Mouse (Mus musculus) forebrain, embryonic 15.5 days (tissue): ENCODE measurements around the gene Litaf. TPM values are rescaled to one million over a fixed set of nuclear protein-coding genes. Genes with fewer than 3 reads are reported as not detected.

ENCODE experiments used
- ATAC-seq: fragments of 200-750 bp; cut with Nextera tagmentation; replicated peaks from 2 replicates; pipeline ENCODE4 v1.8.0; 2017; ENCODE audit warnings: mild to moderate bottlenecking, moderate TSS enrichment, moderate library complexity
- H3K27ac ChIP-seq: fragments of 300-500 bp; sonication (generic); replicated peaks from 2 replicates; pipeline ENCODE4 v1.5.1; 2015; ENCODE audit warnings: mild to moderate bottlenecking, inconsistent platforms
- H3K27me3 ChIP-seq: fragments of 300-500 bp; sonication (generic); 2 replicates; pipeline ENCODE4 v1.6.1; 2015; ENCODE audit warnings: inconsistent platforms
- H3K36me3 ChIP-seq: fragments of 300-500 bp; sonication (generic); 2 replicates; pipeline ENCODE4 v1.6.1; 2015; ENCODE audit warnings: mild to moderate bottlenecking, inconsistent platforms
- H3K4me1 ChIP-seq: fragments of 300-500 bp; sonication (generic); 2 replicates; pipeline ENCODE4 v1.6.1; 2015; ENCODE audit warnings: inconsistent platforms
- H3K4me2 ChIP-seq: fragments of 300-500 bp; sonication (generic); replicated peaks from 2 replicates; pipeline ENCODE4 v1.6.1; 2015; ENCODE audit warnings: mild to moderate bottlenecking, inconsistent platforms
- H3K4me3 ChIP-seq: fragments of 300-500 bp; sonication (generic); 2 replicates; pipeline ENCODE4 v1.5.1; 2015; ENCODE audit warnings: mild to moderate bottlenecking, inconsistent platforms
- H3K9ac ChIP-seq: fragments of 300-500 bp; sonication (generic); replicated peaks from 2 replicates; pipeline ENCODE4 v1.6.1; 2015; ENCODE audit warnings: mild to moderate bottlenecking, inconsistent platforms
- H3K9me3 ChIP-seq: fragments of 300-500 bp; sonication (generic); 2 replicates; pipeline ENCODE4 v1.6.1; 2016; ENCODE audit warnings: inconsistent platforms
- WGBS: fragments of 180-500 bp; shearing (Covaris S2); methylation state at CpG from one replicate; pipeline ENCODE4 v1.1.7; 2015; ENCODE audit warnings: mixed read lengths; 5-methylcytosine and 5-hydroxymethylcytosine counted together
- polyA plus RNA-seq: library from polyadenylated mRNA; unstranded; fragments of >200 nt; fragmentation: Nextera tagmentation; extraction: Ambion mirVana; gene quantifications from 2 replicates; pipeline ENCODE4 v1.2.1, GENCODE M21; 2015

Litaf gene
- polyA plus RNA-seq, 1 experiment from 2014 or later: 48.5 TPM

- Histone ChIP-seq H3K27me3 (no peaks in the 10 kb centered on the region), H3K4me3 (no peak overlapping the region), H3K9ac (no peak overlapping the region), H3K36me3 (no peaks in the 10 kb centered on the region), H3K4me1 (no peaks in the 10 kb centered on the region), H3K9me3 (no peaks in the 10 kb centered on the region), H3K27ac (no peak overlapping the region), H3K4me2 (no peak overlapping the region)
- ATAC-seq: no peak
- 78% methylated on average over 2 of the region's 2 CpGs for whole genome bisulfite sequencing
Measured at GRCm38 (mm10) chr16:10940661-10941060, 125.3 kb downstream of the Litaf start.

GRCm38 (mm10) chr16:10939932-10940331 is 126.0 kb downstream of the Litaf start:
- no peak for ATAC-seq
- no peaks in the 10 kb centered on the region for H3K27me3 ChIP-seq
- no peaks in the 10 kb centered on the region for H3K4me1 ChIP-seq
- no peak overlapping the region for H3K4me2 ChIP-seq
- H3K27ac ChIP-seq: no peak overlapping the region
- no peaks in the 10 kb centered on the region for H3K9me3 ChIP-seq
- H3K36me3 ChIP-seq: no peaks in the 10 kb centered on the region
- H3K4me3 ChIP-seq: no peak overlapping the region
- H3K9ac ChIP-seq: no peak overlapping the region
- 86% methylated on average over 4 of the region's 4 CpGs for WGBS

GRCm38 (mm10) chr16:10937497-10937896 is 128.5 kb downstream of the Litaf start:
- no peaks in the 10 kb centered on the region for H3K36me3 ChIP-seq
- no peak overlapping the region for H3K27ac ChIP-seq
- H3K4me3 ChIP-seq: no peak overlapping the region
- no peaks in the 10 kb centered on the region for H3K4me1 ChIP-seq
- H3K9ac ChIP-seq: no peak overlapping the region
- H3K4me2 ChIP-seq: no peak overlapping the region
- 81% methylated on average over 11 of the region's 11 CpGs for WGBS
- no peak for ATAC-seq
- H3K27me3 ChIP-seq: no peaks in the 10 kb centered on the region
- no peaks in the 10 kb centered on the region for H3K9me3 ChIP-seq

GRCm38 (mm10) chr16:10936700-10937319 is 129.1 kb downstream of the Litaf start:
- WGBS: 37% methylated on average over 5 of the region's 5 CpGs

GRCm38 (mm10) chr16:10934047-10934446 is 131.9 kb downstream of the Litaf start:
- Histone ChIP-seq H3K27me3 (no peaks in the 10 kb centered on the region), H3K27ac (no peak overlapping the region), H3K9me3 (0 out of 2 replicates have a peak, but pooled peaks cover 3% of the 10 kb centered on the region), H3K4me1 (no peaks in the 10 kb centered on the region), H3K36me3 (no peaks in the 10 kb centered on the region), H3K9ac (no peak overlapping the region), H3K4me2 (no peak overlapping the region), H3K4me3 (no peak overlapping the region)
- WGBS: 95% methylated on average over 1 of the region's 1 CpGs
- ATAC-seq: no peak

More at GRCm38 (mm10) chr16:10936700-10937319, 129.1 kb downstream of the Litaf start:
- no peaks in the 10 kb centered on the region for H3K4me1 ChIP-seq
- no peak overlapping the region for H3K27ac ChIP-seq
- H3K36me3 ChIP-seq: no peaks in the 10 kb centered on the region
- H3K27me3 ChIP-seq: no peaks in the 10 kb centered on the region
- no peak overlapping the region for H3K9ac ChIP-seq
- no peak overlapping the region for H3K4me2 ChIP-seq
- ATAC-seq: no peak
- H3K4me3 ChIP-seq: no peak overlapping the region
- no peaks in the 10 kb centered on the region for H3K9me3 ChIP-seq

GRCm38 (mm10) chr16:10933372-10933771 is 132.6 kb downstream of the Litaf start:
- Histone ChIP-seq H3K9ac (no peak overlapping the region), H3K9me3 (0 out of 2 replicates have a peak, but pooled peaks cover 3% of the 10 kb centered on the region), H3K27ac (no peak overlapping the region), H3K36me3 (no peaks in the 10 kb centered on the region), H3K4me2 (no peak overlapping the region), H3K27me3 (no peaks in the 10 kb centered on the region), H3K4me3 (no peak overlapping the region), H3K4me1 (no peaks in the 10 kb centered on the region)
- ATAC-seq: no peak
- 67% methylated on average over 3 of the region's 3 CpGs for WGBS

GRCm38 (mm10) chr16:10927026-10927425 is 138.9 kb downstream of the Litaf start:
- Histone ChIP-seq H3K27ac (no peak overlapping the region), H3K9ac (no peak overlapping the region), H3K4me1 (peaks cover 6% of the 10 kb centered on the region; the same call in 1 of the 2 replicates), H3K4me2 (no peak overlapping the region), H3K4me3 (no peak overlapping the region), H3K27me3 (no peaks in the 10 kb centered on the region), H3K36me3 (no peaks in the 10 kb centered on the region), H3K9me3 (0 out of 2 replicates have a peak, but pooled peaks cover 3% of the 10 kb centered on the region)
- WGBS: 94% methylated on average over 1 of the region's 1 CpGs
- no peak for ATAC-seq

- H3K4me1 ChIP-seq: peaks cover 6% of the 10 kb centered on the region; the same call in 1 of the 2 replicates
- H3K4me3 ChIP-seq: no peak overlapping the region
- H3K9ac ChIP-seq: no peak overlapping the region
- H3K27me3 ChIP-seq: no peaks in the 10 kb centered on the region
- H3K9me3 ChIP-seq: 0 out of 2 replicates have a peak, but pooled peaks cover 3% of the 10 kb centered on the region
- H3K27ac ChIP-seq: no peak overlapping the region
- no peak overlapping the region for H3K4me2 ChIP-seq
- ATAC-seq: no peak
- H3K36me3 ChIP-seq: no peaks in the 10 kb centered on the region
- WGBS: 37% methylated on average over 7 of the region's 7 CpGs
Measured at GRCm38 (mm10) chr16:10925591-10926180, 140.3 kb downstream of the Litaf start.

- Histone ChIP-seq H3K4me1 (peaks cover 6% of the 10 kb centered on the region; the same call in 1 of the 2 replicates), H3K4me3 (no peak overlapping the region), H3K4me2 (no peak overlapping the region), H3K36me3 (no peaks in the 10 kb centered on the region), H3K9me3 (no peaks in the 10 kb centered on the region), H3K27me3 (no peaks in the 10 kb centered on the region), H3K9ac (no peak overlapping the region), H3K27ac (no peak overlapping the region)
- 66% methylated on average over 5 of the region's 5 CpGs for WGBS
- no peak for ATAC-seq
Measured at GRCm38 (mm10) chr16:10923561-10923960, 142.4 kb downstream of the Litaf start.

- H3K27ac ChIP-seq: no peak overlapping the region
- H3K9me3 ChIP-seq: no peaks in the 10 kb centered on the region
- H3K9ac ChIP-seq: no peak overlapping the region
- H3K4me2 ChIP-seq: no peak overlapping the region
- no peaks in the 10 kb centered on the region for H3K27me3 ChIP-seq
- H3K4me3 ChIP-seq: no peak overlapping the region
- H3K4me1 ChIP-seq: no peaks in the 10 kb centered on the region
- ATAC-seq: no peak
- no peaks in the 10 kb centered on the region for H3K36me3 ChIP-seq
Measured at GRCm38 (mm10) chr16:10919856-10920255, 146.1 kb downstream of the Litaf start.

- no peaks in the 10 kb centered on the region for H3K4me1 ChIP-seq
- no peaks in the 10 kb centered on the region for H3K27me3 ChIP-seq
- no peak overlapping the region for H3K27ac ChIP-seq
- no peak overlapping the region for H3K4me2 ChIP-seq
- no peak for ATAC-seq
- no peak overlapping the region for H3K9ac ChIP-seq
- no peaks in the 10 kb centered on the region for H3K9me3 ChIP-seq
- whole genome bisulfite sequencing: 87% methylated on average over 3 of the region's 3 CpGs
- no peaks in the 10 kb centered on the region for H3K36me3 ChIP-seq
- H3K4me3 ChIP-seq: no peak overlapping the region
Measured at GRCm38 (mm10) chr16:10916271-10916670, 149.7 kb downstream of the Litaf start.

- no peak for ATAC-seq
- WGBS: 94% methylated on average over 4 of the region's 4 CpGs
- no peak overlapping the region for H3K27ac ChIP-seq
- H3K4me2 ChIP-seq: no peak overlapping the region
- H3K4me1 ChIP-seq: no peaks in the 10 kb centered on the region
- no peak overlapping the region for H3K9ac ChIP-seq
- no peak overlapping the region for H3K4me3 ChIP-seq
- no peaks in the 10 kb centered on the region for H3K9me3 ChIP-seq
- H3K36me3 ChIP-seq: no peaks in the 10 kb centered on the region
- H3K27me3 ChIP-seq: no peaks in the 10 kb centered on the region
Measured at GRCm38 (mm10) chr16:10915066-10915465, 150.9 kb downstream of the Litaf start.

- Histone ChIP-seq H3K36me3 (no peaks in the 10 kb centered on the region), H3K9me3 (no peaks in the 10 kb centered on the region), H3K4me2 (no peak overlapping the region), H3K4me1 (no peaks in the 10 kb centered on the region), H3K9ac (no peak overlapping the region), H3K27ac (no peak overlapping the region), H3K4me3 (no peak overlapping the region), H3K27me3 (no peaks in the 10 kb centered on the region)
- 87% methylated on average over 2 of the region's 2 CpGs for WGBS
- ATAC-seq: no peak
Measured at GRCm38 (mm10) chr16:10911061-10911460, 154.9 kb downstream of the Litaf start.
